Mouse (Mus musculus) cerebellum, postnatal 4 days (tissue): ENCODE measurements around the gene Dbx2.

Source experiments
- DNase-seq, 2 experiments: peaks; one replicate each; pipeline ENCODE4 v3.0.0; 2022; ENCODE audit warnings: low spot score in 2 of 2, mixed read lengths in 1 of 2

Dbx2 gene

DNA sequence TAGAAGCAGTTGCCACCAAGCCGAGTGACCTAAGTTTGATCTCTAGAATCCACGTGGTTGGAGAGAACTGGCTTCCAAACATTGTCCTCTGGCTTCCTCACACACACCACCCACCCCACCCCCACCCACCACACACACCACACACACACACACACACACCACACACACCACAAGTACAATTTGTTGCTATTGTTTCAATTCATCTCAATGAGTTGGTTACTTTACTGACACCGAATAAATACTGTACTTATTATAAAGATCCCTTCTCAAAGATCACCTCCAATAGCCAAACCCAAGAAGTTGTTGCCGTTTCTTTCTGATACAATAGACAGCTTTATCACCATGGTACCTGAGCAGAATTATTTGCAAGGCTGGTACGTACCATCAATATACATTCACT lies at the start of gene Dbx2:
Dbx2 (minus strand) TSS at position 101 of the 400 bp plus-strand sequence.
- no peak for DNase-seq

- DNase-seq: no peak
Observed at GRCm38 (mm10) chr15:95702206-95702605, 46.4 kb upstream of the Dbx2 start.

- DNase-seq: no peak
Observed at GRCm38 (mm10) chr15:95701573-95701972, 45.8 kb upstream of the Dbx2 start.

GRCm38 (mm10) chr15:95699371-95699770 lies 43.6 kb upstream of the Dbx2 start:
- DNase-seq: no peak

- DNase-seq: peak in 1 of 2 experiments; percentile 42
Observed at GRCm38 (mm10) chr15:95693759-95694158, 38.0 kb upstream of the Dbx2 start.

DNA sequence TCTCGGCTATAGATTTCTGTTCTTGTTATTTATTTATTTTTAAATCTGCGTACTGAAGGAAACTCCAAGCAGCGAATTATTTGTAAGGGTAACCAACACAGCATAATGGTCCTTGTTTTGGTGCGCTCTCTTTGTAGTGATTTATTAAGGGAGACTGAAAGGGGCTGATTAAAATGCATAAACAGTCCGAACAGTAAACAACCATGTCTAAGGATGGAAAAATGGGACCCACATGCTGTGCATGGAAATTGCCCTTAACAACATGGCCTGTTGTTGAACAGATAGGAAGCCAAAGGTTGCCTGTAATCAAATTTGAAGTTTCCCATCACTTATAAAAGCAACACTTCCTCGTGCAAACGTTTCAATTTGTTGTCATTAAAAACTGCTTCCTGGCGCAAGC lies 35.8 kb upstream of the Dbx2 start:
- DNase-seq: no peak

DNA sequence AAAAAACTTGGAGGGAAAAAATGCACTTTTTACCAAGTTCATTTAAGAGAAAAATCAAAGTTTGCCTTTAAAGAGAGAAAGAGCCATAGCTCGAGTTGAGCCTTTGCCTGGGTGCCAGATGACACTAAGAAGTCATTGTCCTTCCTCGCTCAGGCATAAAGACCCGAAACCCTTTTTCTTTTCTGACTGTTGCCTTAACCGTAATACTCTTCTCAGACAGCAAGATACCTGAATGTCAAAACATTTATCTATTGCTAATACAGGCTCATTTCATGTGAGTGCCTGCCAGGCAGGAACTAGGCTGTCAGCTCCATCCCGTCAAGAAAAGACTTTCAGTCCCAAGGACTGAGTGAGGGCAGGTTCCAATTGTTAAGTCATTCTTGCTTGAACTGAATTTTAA lies 35.4 kb upstream of the Dbx2 start:
- DNase-seq: no peak

DNA sequence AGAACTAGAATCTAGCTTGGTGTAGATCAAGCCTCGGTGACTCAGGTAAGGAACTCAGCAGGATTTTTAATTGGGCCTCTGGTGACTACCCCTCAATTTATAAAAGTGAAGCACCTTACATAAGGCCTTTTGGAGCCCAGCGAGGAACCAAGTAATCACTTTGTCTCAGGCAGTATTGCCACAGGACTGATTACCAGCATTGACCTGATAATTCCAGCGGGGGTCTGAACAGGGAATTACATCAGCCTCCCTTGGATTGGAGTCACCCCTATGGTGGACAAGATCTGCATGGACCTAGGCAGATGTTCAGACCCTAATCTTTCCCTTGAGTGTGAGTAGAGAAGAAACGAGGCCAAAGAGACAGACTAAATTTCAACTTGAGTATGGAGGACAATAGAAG lies 26.9 kb upstream of the Dbx2 start:
- no peak for DNase-seq

GRCm38 (mm10) chr15:95675645-95676044 lies 19.9 kb upstream of the Dbx2 start:
- no peak for DNase-seq

DNA sequence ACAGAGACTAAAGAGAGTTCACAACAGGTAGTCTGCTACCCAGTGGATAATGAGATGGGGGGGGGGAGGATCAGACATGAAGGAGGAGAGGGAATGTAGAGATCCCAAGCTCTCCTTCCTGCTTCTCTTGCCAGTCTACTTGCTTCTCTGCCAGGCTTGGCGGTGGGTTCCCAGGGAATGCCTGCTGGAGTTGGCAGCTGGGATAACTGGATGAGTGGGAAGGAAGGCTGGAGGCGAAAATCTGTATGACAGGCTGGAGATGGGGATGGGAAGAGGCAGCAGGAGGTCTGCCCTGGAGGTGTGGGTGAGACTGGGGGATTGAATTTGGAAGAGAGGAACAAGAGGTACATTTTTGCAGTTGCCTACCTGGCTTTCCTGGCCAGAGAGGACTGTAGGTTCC lies 19.4 kb upstream of the Dbx2 start:
- DNase-seq: peak in 1 of 2 experiments; percentile 23

GRCm38 (mm10) chr15:95667209-95667608 lies 11.4 kb upstream of the Dbx2 start:
- DNase-seq: peak in 1 of 2 experiments; percentile 18

GRCm38 (mm10) chr15:95665002-95665401 lies 9.2 kb upstream of the Dbx2 start:
- DNase-seq: no peak

DNA sequence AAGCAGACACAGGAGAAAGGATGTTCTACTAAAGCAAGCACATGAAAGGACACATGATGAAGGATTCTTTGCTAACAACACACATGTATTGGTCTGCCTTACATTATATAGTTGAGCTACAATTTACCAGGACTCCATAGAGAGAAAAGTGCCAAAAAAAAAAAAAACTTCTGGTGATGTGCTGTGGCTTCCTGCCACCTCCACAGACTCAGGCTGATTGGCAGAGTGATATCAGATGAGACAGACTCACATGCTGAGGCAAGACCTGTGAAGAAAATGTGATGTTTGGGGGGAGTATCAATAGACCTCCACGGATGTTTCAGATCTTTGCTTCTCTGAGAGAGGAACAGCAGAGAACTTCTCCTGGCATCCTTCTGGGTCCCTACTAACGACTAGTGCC lies 6.0 kb upstream of the Dbx2 start:
- no peak for DNase-seq

- DNase-seq: no peak
Observed at GRCm38 (mm10) chr15:95660368-95660767, 4.6 kb upstream of the Dbx2 start.

- peak in 1 of 2 experiments; percentile 15 for DNase-seq
Observed at GRCm38 (mm10) chr15:95654211-95654897, 1.4 kb downstream of the Dbx2 start.

DNA sequence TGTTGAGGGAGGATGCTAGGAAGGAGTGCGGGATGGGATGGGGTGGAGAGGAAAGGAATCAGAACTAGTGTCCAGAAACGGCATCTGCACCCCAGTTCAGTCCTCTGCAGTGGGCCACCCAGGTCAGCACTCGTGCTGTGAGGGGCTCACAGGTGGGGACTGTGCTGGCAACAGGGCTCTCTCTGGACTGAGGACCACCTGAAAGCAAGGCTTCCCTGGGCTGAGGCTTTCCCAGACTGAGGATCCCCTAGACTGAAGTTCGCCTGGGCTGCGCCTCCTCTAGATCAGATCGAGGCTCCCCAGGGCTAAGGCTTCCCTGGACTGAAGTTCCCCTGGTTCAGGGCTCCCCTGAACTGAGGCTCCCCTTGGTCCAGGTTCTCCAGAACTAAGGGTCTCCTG lies 1.9 kb downstream of the Dbx2 start:
- DNase-seq: no peak

DNA sequence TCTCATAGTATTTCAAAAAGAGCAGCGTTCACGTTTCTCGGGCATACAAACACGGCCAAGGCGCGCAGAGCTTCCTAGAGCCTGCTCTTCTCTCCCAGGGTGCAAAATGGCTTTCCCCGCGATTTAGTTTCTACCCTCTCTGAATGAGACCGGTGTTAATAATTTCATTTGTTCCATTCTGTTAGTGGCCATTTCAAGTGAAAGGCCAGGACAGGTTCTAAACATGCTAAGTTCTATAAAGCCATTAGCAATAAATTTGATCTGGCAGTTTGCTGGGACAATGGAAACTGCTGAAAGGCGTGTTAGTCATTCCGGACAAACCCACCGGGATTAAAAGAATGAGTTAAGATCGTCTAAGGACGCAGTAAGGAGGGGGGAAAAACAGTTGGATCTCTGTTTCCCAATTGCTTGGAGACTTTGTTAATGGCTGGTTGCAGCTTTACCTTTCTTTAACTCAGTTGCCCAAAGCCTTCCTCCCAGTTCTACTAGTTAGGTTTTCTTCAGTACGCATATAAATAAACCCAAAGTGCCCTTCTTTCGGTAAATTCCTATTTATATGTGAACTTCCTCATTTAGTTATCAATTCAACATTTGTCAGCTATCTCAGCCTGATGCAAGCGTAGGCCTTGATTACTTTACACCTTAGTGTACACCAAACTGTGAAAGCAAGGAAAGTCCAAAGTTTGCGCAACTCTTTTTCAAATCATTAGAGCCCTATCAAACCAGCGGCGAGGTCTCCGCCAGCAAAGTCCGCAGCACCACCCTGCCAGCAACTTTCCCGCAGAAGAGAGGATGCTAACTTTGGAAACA lies 2.7 kb downstream of the Dbx2 start:
- no peak for DNase-seq

GRCm38 (mm10) chr15:95651824-95652223 lies 3.9 kb downstream of the Dbx2 start:
- DNase-seq: no peak

GRCm38 (mm10) chr15:95643505-95644029 lies 12.2 kb downstream of the Dbx2 start:
- DNase-seq: no peak

DNA sequence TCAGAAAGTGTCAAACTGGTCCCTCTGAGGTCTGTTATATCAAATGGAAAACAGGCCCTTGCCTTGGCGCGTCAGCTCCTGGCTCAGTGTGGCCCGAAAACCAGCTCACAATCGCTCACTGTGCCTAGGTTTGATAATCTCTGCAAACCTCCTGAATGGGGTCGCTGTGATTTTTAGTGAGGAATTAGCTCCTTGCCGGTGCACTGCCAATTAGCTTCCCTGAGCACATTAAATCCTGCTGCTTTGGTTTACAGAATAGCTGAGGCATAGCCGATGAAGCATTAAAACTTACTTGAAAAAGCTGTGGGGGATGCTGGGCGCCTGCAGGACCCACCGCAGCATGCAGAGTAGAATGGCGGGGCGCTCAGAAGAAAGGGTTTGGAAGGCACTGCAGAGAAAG lies 15.4 kb downstream of the Dbx2 start:
- DNase-seq: no peak

- DNase-seq: no peak
Observed at GRCm38 (mm10) chr15:95639829-95640134, 16.0 kb downstream of the Dbx2 start.

DNA sequence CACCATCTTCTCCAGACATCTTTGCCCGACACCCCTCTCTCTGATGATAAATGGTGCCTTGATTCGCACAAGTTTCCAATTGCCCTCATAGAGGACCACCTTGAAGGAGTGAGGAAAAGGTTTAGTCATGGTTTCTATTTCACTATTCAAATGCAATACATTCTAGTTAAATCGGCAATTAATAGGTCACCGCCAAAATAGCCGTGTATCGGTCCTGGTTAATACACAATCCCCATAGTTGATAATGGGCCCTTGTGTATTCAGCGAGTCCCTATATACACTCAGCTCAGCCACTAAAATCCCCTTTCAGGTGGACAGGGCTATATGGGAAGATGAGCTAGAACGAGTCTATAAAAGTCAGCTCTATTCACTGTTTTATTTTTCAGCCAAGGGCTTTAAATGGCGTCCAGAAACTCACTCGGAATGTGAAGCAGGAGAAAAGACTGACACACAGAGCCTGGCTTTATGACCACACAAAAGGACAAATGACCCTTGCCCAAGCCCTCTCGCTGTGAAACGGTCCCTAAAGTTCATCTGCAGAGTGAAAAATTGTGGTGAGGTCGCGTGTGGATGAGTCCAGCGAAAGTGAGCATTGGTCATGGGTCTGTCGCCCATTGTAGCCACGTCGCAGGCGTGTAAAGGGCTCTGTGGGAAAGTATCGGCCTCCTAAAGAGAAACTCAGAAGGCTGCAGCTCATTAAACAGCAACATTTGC lies 16.5 kb downstream of the Dbx2 start:
- no peak for DNase-seq

DNA sequence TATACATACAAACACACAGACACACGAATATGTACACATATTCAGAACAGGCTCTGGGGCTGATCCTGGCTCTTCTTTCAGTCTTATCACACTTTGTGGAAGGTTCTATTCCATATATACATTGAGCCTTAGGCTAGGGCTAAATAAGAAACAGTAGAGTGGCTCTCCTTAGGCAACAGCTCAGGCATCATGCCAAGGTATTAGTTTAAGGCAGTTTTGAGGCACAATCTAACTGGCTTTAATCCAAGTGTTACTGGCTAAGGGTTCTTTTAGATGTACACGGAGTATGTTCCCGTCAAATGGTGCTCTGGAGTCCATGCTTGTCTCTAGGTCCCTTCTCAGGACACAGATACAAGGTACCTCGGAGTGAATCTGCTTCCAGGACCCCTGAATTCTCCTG lies 31.4 kb downstream of the Dbx2 start:
- DNase-seq: no peak
